Mouse (Mus musculus) CH12.LX (cell line): ENCODE results near the gene Dhx58. TPM values are rescaled to one million over a fixed set of nuclear protein-coding genes. Genes with fewer than 3 reads are reported as not detected.
A peak's percentile ranks its signal among the peaks of the same experiment; 100 is the strongest.

Experiments
- DNase-seq: peaks from one replicate; pipeline ENCODE4 v3.0.0-alpha.2; 2013; ENCODE audit errors: extremely low read depth
- H3K27ac ChIP-seq: 2 replicates; pipeline ENCODE4 v1.5.1; 2012; ENCODE audit warnings: low read depth, mild to moderate bottlenecking, control low read depth, moderate library complexity; ENCODE audit not compliant: insufficient read depth
- H3K27me3 ChIP-seq: replicated peaks from 2 replicates; pipeline ENCODE3; 2012; ENCODE audit warnings: inconsistent platforms
- H3K36me3 ChIP-seq, 2 experiments: replicated peaks in 1 of 2; 2 replicates each; pipeline versions ENCODE3 to v1.6.1; 2012; ENCODE audit warnings: inconsistent platforms in 1 of 2, low read length in 1 of 2, mild to moderate bottlenecking in 1 of 2, mixed read lengths in 1 of 2, moderate library complexity in 1 of 2; ENCODE audit not compliant: control insufficient read depth in 1 of 2, insufficient read depth in 1 of 2
- H3K4me1 ChIP-seq, 2 experiments: 2 replicates each; pipeline ENCODE4 v1.6.1; 2012; ENCODE audit warnings: inconsistent platforms in 1 of 2, moderate library complexity in 1 of 2; ENCODE audit not compliant: insufficient read depth in 2 of 2, control insufficient read depth in 1 of 2
- H3K4me2 ChIP-seq: 2 replicates; pipeline ENCODE4 v1.6.1; 2012; ENCODE audit warnings: low read depth, mild to moderate bottlenecking, control low read depth; ENCODE audit not compliant: poor library complexity, insufficient read depth, severe bottlenecking
- H3K4me3 ChIP-seq, 3 experiments: fragments of 150-350 bp in 1 of 3; sonication (generic) in 1 of 3; replicated peaks in 1 of 3; 2 replicates each; pipeline versions ENCODE3 to v1.5.1; 2011 to 2012; ENCODE audit warnings: low read depth in 2 of 3, low read length in 2 of 3, mild to moderate bottlenecking in 2 of 3, moderate library complexity in 2 of 3, control low read depth in 1 of 3, improper control_type of control experiment in 1 of 3, inconsistent platforms in 1 of 3, mixed read lengths in 1 of 3; ENCODE audit not compliant: poor library complexity in 1 of 3
- H3K79me2 ChIP-seq: replicated peaks from 2 replicates; pipeline ENCODE4 v1.6.1; 2012; ENCODE audit warnings: mild to moderate bottlenecking, moderate library complexity; ENCODE audit not compliant: control insufficient read depth, poor library complexity, insufficient read depth, severe bottlenecking; ENCODE audit errors: extremely low read depth
- H3K9ac ChIP-seq: 2 replicates; pipeline ENCODE4 v1.6.1; 2012; ENCODE audit warnings: low read depth, mild to moderate bottlenecking, control low read depth, moderate library complexity; ENCODE audit not compliant: insufficient read depth
- H3K9me3 ChIP-seq: replicated peaks from 2 replicates; pipeline ENCODE3; 2012; ENCODE audit warnings: low read length, inconsistent platforms, mixed read lengths
- BHLHE40 ChIP-seq: IDR thresholded peaks from 2 replicates; pipeline ENCODE4 v1.6.1; 2011; ENCODE audit warnings: mild to moderate bottlenecking, low read depth, low read length, improper control_type of control experiment
- CHD1 ChIP-seq: IDR thresholded peaks from 2 replicates; pipeline ENCODE4 v1.6.1; 2012; ENCODE audit warnings: low read depth, low read length, improper control_type of control experiment, inconsistent platforms
- CTCF ChIP-seq, 2 experiments: IDR thresholded peaks in 1 of 2; conservative IDR thresholded peaks in 1 of 2; 2 replicates each; pipeline ENCODE4 v1.5.1; 2011 to 2012; ENCODE audit warnings: low read depth in 2 of 2, low read length in 2 of 2, improper control_type of control experiment in 1 of 2, inconsistent platforms in 1 of 2, mild to moderate bottlenecking in 1 of 2, moderate library complexity in 1 of 2
- ELF1 ChIP-seq: IDR thresholded peaks from 2 replicates; pipeline ENCODE4 v1.6.1; 2014; ENCODE audit warnings: low read depth, mild to moderate bottlenecking, inconsistent platforms, low read length, improper control_type of control experiment
- EP300 ChIP-seq: IDR thresholded peaks from 2 replicates; pipeline ENCODE4 v1.6.1; 2011; ENCODE audit warnings: low read length, improper control_type of control experiment
- ETS1 ChIP-seq: conservative IDR thresholded peaks from 2 replicates; pipeline ENCODE4 v1.6.1; 2012; ENCODE audit warnings: low read depth, mild to moderate bottlenecking, inconsistent platforms, low read length, improper control_type of control experiment, moderate library complexity
- HCFC1 ChIP-seq: IDR thresholded peaks from 2 replicates; pipeline ENCODE4 v1.6.1; 2012; ENCODE audit warnings: low read depth, mild to moderate bottlenecking, inconsistent platforms, low read length, improper control_type of control experiment
- IRF4 ChIP-seq: IDR thresholded peaks from 2 replicates; pipeline ENCODE4 v1.6.1; 2014; ENCODE audit warnings: low read depth, mild to moderate bottlenecking, inconsistent platforms, low read length, improper control_type of control experiment
- JUN ChIP-seq: IDR thresholded peaks from 2 replicates; pipeline ENCODE4 v1.6.1; 2011; ENCODE audit warnings: low read depth, mild to moderate bottlenecking, low read length, improper control_type of control experiment, moderate library complexity; ENCODE audit not compliant: insufficient read depth
- KAT2A ChIP-seq: IDR thresholded peaks from 2 replicates; pipeline ENCODE4 v1.6.1; 2012; ENCODE audit warnings: low read length, improper control_type of control experiment, inconsistent platforms; ENCODE audit not compliant: insufficient replicate concordance
- MAFK ChIP-seq: IDR thresholded peaks from 2 replicates; pipeline ENCODE4 v1.6.1; 2011; ENCODE audit warnings: low read length, improper control_type of control experiment; ENCODE audit not compliant: insufficient replicate concordance
- MAX ChIP-seq: IDR thresholded peaks from 2 replicates; pipeline ENCODE4 v1.6.1; 2011; ENCODE audit warnings: low read length, improper control_type of control experiment
- MYC ChIP-seq: IDR thresholded peaks from 2 replicates; pipeline ENCODE4 v1.6.1; 2011; ENCODE audit warnings: low read depth, mild to moderate bottlenecking, improper control_type of control experiment, low read length
- NRF1 ChIP-seq: IDR thresholded peaks from 2 replicates; pipeline ENCODE4 v1.6.1; 2014; ENCODE audit warnings: low read depth, mild to moderate bottlenecking, inconsistent platforms, low read length, improper control_type of control experiment, moderate library complexity
- PAX5 ChIP-seq: IDR thresholded peaks from 2 replicates; pipeline ENCODE4 v1.6.1; 2012; ENCODE audit warnings: low read length, inconsistent platforms, mixed read lengths
- POLR2A ChIP-seq: IDR thresholded peaks from 2 replicates; pipeline ENCODE4 v1.6.1; 2011; ENCODE audit warnings: low read depth, mild to moderate bottlenecking, improper control_type of control experiment, low read length
- RAD21 ChIP-seq: IDR thresholded peaks from 2 replicates; pipeline ENCODE4 v1.6.1; 2011; ENCODE audit warnings: low read depth, mild to moderate bottlenecking, low read length, improper control_type of control experiment, moderate library complexity
- RCOR1 ChIP-seq: conservative IDR thresholded peaks from 2 replicates; pipeline ENCODE4 v1.6.1; 2012; ENCODE audit warnings: low read depth, mild to moderate bottlenecking, inconsistent platforms, low read length, improper control_type of control experiment
- SIN3A ChIP-seq: IDR thresholded peaks from 2 replicates; pipeline ENCODE4 v1.6.1; 2012; ENCODE audit warnings: low read length, improper control_type of control experiment, inconsistent platforms
- SMC3 ChIP-seq: IDR thresholded peaks from 2 replicates; pipeline ENCODE4 v1.6.1; 2011; ENCODE audit warnings: low read depth, low read length, improper control_type of control experiment
- TBP ChIP-seq: conservative IDR thresholded peaks from 2 replicates; pipeline ENCODE4 v1.6.1; 2011; ENCODE audit warnings: low read depth, low read length, improper control_type of control experiment
- TCF12 ChIP-seq: IDR thresholded peaks from 2 replicates; pipeline ENCODE4 v1.6.1; 2014; ENCODE audit warnings: low read depth, mild to moderate bottlenecking, inconsistent platforms, low read length, improper control_type of control experiment
- UBTF ChIP-seq: IDR thresholded peaks from 2 replicates; pipeline ENCODE4 v1.6.1; 2012; ENCODE audit warnings: low read depth, mild to moderate bottlenecking, inconsistent platforms, low read length, improper control_type of control experiment, moderate library complexity
- USF1 ChIP-seq: IDR thresholded peaks from 2 replicates; pipeline ENCODE4 v1.6.1; 2014; ENCODE audit warnings: low read depth, mild to moderate bottlenecking, inconsistent platforms, low read length, improper control_type of control experiment
- USF2 ChIP-seq: conservative IDR thresholded peaks from 2 replicates; pipeline ENCODE4 v1.6.1; 2011; ENCODE audit warnings: low read depth, low read length, improper control_type of control experiment
- ZC3H11A ChIP-seq: IDR thresholded peaks from 2 replicates; pipeline ENCODE4 v1.6.1; 2012; ENCODE audit warnings: low read depth, mild to moderate bottlenecking, inconsistent platforms, low read length, improper control_type of control experiment
- ZKSCAN1 ChIP-seq: IDR thresholded peaks from 2 replicates; pipeline ENCODE4 v1.6.1; 2012; ENCODE audit warnings: low read depth, inconsistent platforms, low read length, improper control_type of control experiment, borderline replicate concordance
- ZMIZ1 ChIP-seq: IDR thresholded peaks from 2 replicates; pipeline ENCODE4 v1.6.1; 2012; ENCODE audit warnings: low read depth, mild to moderate bottlenecking, inconsistent platforms, low read length, improper control_type of control experiment
- ZNF384 ChIP-seq: IDR thresholded peaks from 2 replicates; pipeline ENCODE4 v1.6.1; 2012; ENCODE audit warnings: low read depth, low read length, improper control_type of control experiment, inconsistent platforms
- dilution Hi-C: fragments of 300-500 bp; cut with MboI; formaldehyde crosslinking; loops from 2 replicates; pipeline ENCODE4 v1.14.3; 2020; ENCODE audit warnings: low sequenced_read_pairs; ENCODE audit not compliant: extremely low pct_unique_long_range_greater_than_20kb, extremely low pct_ligation_motif_present
- in situ Hi-C: fragments of 300-500 bp; cut with MboI; formaldehyde crosslinking; loops from 3 replicates; pipeline ENCODE4 v1.14.3; 2019; ENCODE audit warnings: low sequenced_read_pairs, low pct_ligation_motif_present, low pct_unique_long_range_greater_than_20kb, mixed read lengths
- polyA plus RNA-seq: library from polyadenylated mRNA; unstranded; fragments of >175 nt; gene quantifications from 2 replicates; pipeline ENCODE4 v1.2.1, GENCODE M21; 2012; ENCODE audit warnings: low read depth; ENCODE audit not compliant: insufficient read length
- total RNA-seq, 2 experiments: library from RNA; depleted of rRNA; stranded (reverse); fragments of 300-350 nt in 1 of 2; fragments of >200 nt in 1 of 2; gene quantifications; 2 replicates each; pipeline ENCODE4 v1.2.3; 2012 to 2014

Gene Dhx58
- total and polyA plus RNA-seq, 3 experiments, result 6.3 to 15.7 (median 6.4) TPM

DNA sequence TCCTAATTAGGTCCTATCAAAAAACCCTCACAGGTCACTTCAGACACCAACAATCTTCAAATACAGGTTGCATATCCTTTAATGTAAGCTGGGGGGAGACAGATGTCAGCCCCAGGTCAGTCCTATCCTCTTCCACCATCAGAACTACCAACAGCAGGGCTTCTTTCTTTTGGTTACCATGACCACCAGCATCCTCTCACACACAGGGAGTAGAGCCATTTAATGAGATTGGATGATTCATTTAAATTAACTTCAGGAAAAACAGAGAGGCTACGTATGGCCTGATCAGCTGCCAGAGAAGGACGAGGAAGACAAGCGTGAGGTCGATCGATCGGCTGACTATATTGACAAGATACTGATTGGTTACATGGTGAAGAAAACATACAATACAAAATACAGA lies 10.9 kb upstream of the Dhx58 start:
- no peak overlapping the region for H3K4me2 ChIP-seq

DNA sequence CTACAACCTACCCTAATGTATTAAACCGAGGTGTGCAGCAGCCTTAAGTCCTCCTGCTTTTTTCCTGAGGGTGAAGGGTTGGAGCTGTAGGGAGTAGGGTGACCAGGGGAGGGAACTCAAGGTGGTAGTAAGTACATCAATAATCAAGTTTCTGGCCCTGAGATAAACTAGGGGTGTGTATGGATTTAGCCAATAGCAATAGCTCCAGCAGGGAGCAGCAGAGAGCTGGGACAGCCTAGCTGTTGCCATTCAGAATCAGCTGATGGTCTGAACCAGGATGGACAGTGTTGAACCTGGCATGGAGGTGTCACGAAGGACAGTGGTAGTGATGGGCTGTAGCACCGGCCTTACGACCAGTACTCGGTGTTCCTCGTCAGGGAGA lies 10.5 kb upstream of the Dhx58 start:
- dilution Hi-C loops (no loop called here), in situ Hi-C loops (no loop called here)
- Histone ChIP-seq H3K79me2 (peaks cover 4% of the 10 kb centered on the region; the same call in 1 of the 2 replicates), H3K4me1 (peaks cover 9 to 20% of the 10 kb centered on the region in 2 experiments), H3K27ac (no peak overlapping the region), H3K9me3 (no peaks in the 10 kb centered on the region), H3K27me3 (no peaks in the 10 kb centered on the region), H3K36me3 (peaks cover 60 to 82% of the 10 kb centered on the region in 2 experiments), H3K9ac (no peak overlapping the region), H3K4me3 (no peak overlapping the region), H3K4me2 (no peak overlapping the region)
- DNase-seq, result peak; percentile 77
- TF ChIP-seq ELF1 (no peak), USF2 (no peak), CTCF (conservative IDR thresholded peaks at IDR 0.05 in 1 of 2, IDR thresholded peaks at IDR 0.05 in 1 of 2; ENCODE audit: low read depth in 2 of 2, low read length in 2 of 2) (peak; percentile 77 to 92), JUN (no peak), SIN3A (peak; percentile 62; the same call in 1 of the 2 replicates), MAX (no peak), UBTF (no peak), TCF12 (0 out of 2 replicates have a peak, but pooled peaks have one; percentile 25), ZNF384 (no peak; the same call in 1 of the 2 replicates), ETS1 (peak; percentile 25; the same call in 1 of the 2 replicates), IRF4 (no peak), MAFK (no peak), USF1 (no peak), ZC3H11A (no peak; the same call in none of the 2 replicates), KAT2A (no peak), TBP (no peak), RCOR1 (no peak), RAD21 (peak; percentile 85), MYC (no peak), POLR2A (no peak), SMC3 (peak; percentile 84), NRF1 (0 out of 2 replicates have a peak, but pooled peaks have one; percentile 40), CHD1 (no peak)

More for the DNA sequence above, 10.9 kb upstream of the Dhx58 start:
- in situ Hi-C loops (no loop called here), dilution Hi-C loops (no loop called here)
- peaks cover 4% of the 10 kb centered on the region; the same call in 1 of the 2 replicates for H3K79me2 ChIP-seq
- no peaks in the 10 kb centered on the region for H3K27me3 ChIP-seq
- no peak overlapping the region for H3K4me3 ChIP-seq
- H3K36me3 ChIP-seq, result peaks cover 62 to 83% of the 10 kb centered on the region in 2 experiments
- TF ChIP-seq CHD1 (no peak), ZKSCAN1 (no peak), TCF12 (no peak), PAX5 (no peak), HCFC1 (no peak), RAD21 (no peak), USF1 (no peak), CTCF (conservative IDR thresholded peaks at IDR 0.05 in 1 of 2, IDR thresholded peaks at IDR 0.05 in 1 of 2; ENCODE audit: low read depth in 2 of 2, low read length in 2 of 2) (no peak), UBTF (no peak), TBP (no peak), POLR2A (no peak), ZC3H11A (no peak), BHLHE40 (no peak), IRF4 (no peak), ZMIZ1 (no peak), JUN (no peak), EP300 (no peak)
- no peak overlapping the region for H3K27ac ChIP-seq
- DNase-seq, result no peak
- no peaks in the 10 kb centered on the region for H3K9me3 ChIP-seq
- no peak overlapping the region for H3K9ac ChIP-seq
- peaks cover 11 to 22% of the 10 kb centered on the region in 2 experiments for H3K4me1 ChIP-seq
